Mouse (Mus musculus) heart, postnatal 25 days (tissue): ENCODE results near the gene Pim3. TPM values are rescaled to one million over a fixed set of nuclear protein-coding genes. Genes with fewer than 3 reads are reported as not detected.

Experiments used
- DNase-seq: peaks from one replicate; pipeline ENCODE4 v3.0.0; 2022; ENCODE audit warnings: low spot score
- intact Hi-C: fragments of 180-260 bp; cut with DNase I; formaldehyde crosslinking; loops from one replicate; pipeline ENCODE4 v1.15.1; 2025
- total RNA-seq, 2 experiments: library from RNA; stranded (reverse); gene quantifications; 2 replicates each; pipeline ENCODE4 v1.2.3; 2021

The Pim3 gene
- total RNA-seq, 2 experiments from 2014 or later: 86.8 to 98.2 TPM

DNA sequence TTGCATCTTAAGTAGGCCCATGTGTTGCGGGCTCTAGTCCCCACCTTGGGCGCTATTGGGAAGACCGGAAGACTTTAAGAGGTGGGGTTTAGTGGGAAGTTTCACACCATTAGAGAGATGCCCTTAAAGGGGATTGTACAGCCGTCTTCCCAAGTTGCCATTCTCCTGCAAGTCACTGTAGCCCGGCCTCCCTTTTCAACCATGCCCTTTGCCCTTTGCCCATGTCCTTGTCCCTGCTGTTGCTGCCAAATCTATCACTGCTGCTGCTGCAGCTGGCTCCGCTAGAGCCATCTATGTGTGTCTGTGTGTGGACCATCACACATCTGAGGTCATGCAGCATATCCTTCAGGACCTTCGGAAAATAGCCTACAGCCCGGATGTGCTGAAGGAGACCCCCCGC is 29.4 kb upstream of the Pim3 start:
- intact Hi-C loops: no loop called here
- no peak for DNase-seq

DNA sequence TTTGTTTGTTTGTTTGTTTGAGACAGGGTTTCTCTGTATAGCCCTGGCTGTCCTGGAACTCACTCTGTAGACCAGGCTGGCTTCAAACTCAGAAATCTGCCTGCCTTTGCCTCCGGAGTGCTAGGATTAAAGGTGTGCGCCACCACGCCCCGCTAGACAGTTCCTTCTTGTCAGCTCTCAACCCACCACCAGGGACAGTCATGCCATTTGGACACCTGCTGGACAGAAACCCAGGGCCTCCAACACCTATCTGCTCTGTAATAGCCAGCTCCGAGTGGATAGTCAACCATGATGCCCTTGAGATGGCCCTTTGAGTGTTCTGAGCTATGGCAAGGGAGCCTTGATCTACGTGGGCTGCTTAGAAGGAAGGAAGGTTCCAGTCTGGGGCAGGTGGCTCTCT is 26.0 kb upstream of the Pim3 start:
- no peak for DNase-seq
- intact Hi-C loops: no loop called here

DNA sequence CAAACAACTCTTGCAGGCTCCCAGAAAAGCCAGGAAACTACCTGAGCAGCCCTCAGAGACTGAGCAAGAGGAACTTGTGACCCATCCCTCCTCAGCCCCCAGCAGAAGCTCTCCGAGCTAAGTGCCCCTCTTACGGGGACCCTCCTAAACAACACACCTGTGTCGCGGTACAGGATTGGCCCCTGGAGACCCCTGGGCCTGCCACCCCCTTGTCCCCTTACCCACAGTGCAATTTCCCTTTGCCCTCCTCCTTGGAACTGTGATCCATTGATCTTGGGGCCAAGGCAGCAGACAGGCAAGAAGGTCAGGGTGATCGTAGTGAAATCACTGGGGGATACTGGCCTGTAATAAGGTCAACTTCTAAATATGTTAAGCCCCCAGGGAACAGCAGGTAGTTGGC is 25.4 kb upstream of the Pim3 start:
- DNase-seq: no peak
- intact Hi-C loops: no loop called here

DNA sequence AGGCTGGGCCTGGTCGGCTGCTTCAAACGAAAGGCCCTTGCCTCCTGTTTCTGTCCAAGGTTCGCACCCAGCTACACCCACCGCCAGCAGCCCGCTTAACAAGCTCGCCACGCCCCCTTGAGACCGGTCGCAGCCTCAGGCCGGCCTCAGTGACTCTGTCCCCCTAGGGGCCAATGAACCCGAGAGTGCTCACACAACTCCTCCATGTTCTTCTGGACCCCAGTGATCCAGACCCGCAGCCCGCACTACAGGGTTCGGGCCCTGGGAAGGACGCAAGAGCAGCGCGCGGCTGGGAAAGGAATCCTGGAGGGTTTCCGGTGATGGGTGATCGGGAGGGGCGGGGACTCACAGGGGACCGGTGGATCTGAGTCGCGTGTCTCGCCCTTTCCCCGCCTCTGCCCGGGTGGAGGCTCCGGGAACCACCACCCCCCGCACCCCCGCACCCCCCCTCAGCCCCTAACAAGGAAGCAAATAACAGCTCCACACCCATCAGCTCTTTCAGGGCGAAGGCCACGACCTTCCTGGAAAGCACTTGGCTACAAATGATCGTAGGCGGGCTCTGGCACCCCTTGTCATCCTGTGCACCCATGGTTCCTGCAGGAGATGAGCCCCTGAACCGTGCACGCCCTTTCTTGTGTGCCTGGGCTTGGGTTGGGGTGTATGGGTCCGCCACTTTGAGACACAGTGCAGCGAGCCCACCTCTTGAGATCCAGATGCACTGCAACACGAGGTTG is 24.6 kb upstream of the Pim3 start:
- intact Hi-C loops: no loop called here
- DNase-seq: peak; percentile 77

DNA sequence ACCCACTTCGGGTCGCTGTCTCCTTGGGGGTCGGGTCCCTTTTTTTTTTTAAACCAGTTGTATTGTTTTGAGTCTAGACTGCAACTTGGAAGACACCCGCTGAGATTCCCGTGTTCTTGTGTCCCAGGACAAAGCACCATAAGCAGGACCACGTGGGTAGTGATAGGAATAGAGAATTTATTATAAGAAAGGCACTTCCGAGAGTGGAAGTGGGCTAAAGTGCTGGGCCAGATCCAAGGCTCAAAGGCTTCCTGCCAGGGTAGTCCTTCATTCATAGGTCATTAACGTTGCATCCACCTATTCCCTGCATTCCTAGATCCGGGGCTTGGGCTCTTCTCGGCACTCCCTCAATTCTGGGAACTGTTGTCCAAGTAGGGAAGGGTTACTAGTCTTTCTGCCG is 24.0 kb upstream of the Pim3 start:
- intact Hi-C loops: loop anchor here (2.0 kb wide), 1 partner anchor 25 kb away; the partner anchor contains the start of gene Pim3
- no peak for DNase-seq

DNA sequence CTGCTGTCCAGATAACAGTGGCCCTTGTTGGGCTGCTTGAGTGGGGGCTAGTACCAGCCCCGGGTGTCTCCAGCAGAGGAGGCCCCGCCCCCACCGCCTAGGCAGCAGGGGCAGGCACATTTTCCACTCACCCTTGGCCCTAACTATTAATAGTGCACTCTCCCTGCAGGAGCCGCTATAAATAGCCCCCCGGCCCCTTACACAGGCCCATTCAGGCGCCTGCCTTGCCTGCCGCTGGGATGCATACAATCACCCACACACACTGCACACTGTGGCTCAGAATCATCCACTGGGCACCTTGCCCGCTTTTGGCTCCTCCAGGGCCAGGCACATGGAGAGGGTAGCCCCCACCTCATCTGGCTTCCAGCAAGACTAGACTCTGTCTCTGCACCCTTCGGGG is 22.7 kb upstream of the Pim3 start:
- intact Hi-C loops: loop anchor here (2.0 kb wide), 1 partner anchor 24 kb away; the partner anchor contains the start of gene Pim3
- DNase-seq: peak; percentile 76

DNA sequence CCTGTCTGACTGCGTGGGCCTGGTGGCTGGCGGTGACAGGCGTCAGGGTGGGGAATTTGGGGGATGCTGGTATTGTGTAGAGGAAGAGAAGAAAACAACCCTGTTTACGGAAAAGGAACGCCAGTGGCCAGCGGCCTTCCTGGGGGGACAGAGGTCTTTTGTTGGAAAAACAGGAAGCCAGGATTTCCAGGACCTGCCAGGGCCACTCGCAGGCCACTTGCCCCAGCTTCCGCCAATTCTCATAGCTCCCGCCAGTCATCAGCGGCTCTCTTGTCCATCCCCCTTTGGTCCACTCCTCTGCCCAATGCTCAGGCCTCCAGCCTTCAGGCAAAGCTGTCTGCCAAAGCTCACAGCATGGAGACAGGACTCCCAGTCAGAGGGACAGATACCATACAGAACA is 21.9 kb upstream of the Pim3 start:
- intact Hi-C loops: no loop called here
- DNase-seq: peak; percentile 77

DNA sequence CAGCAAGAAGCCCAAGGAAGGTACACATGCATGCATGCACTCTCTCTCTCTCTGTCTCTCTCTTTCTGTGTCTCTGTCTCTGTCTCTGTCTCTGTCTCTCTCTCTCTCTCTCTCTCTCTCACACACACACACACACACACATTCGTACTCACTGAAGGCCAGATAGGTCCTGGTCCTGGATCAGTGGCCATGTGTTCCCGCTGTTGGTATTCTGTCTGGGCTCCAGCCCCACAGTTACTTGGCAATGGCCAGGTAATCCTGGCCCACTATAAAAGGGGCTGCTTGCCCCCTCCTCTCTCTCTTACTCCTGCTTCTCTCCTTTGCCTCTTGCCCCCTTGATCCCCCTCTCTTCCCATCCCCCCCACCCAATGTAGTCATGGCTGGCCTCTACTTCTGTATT is 20.8 kb upstream of the Pim3 start:
- DNase-seq: no peak
- intact Hi-C loops: no loop called here

DNA sequence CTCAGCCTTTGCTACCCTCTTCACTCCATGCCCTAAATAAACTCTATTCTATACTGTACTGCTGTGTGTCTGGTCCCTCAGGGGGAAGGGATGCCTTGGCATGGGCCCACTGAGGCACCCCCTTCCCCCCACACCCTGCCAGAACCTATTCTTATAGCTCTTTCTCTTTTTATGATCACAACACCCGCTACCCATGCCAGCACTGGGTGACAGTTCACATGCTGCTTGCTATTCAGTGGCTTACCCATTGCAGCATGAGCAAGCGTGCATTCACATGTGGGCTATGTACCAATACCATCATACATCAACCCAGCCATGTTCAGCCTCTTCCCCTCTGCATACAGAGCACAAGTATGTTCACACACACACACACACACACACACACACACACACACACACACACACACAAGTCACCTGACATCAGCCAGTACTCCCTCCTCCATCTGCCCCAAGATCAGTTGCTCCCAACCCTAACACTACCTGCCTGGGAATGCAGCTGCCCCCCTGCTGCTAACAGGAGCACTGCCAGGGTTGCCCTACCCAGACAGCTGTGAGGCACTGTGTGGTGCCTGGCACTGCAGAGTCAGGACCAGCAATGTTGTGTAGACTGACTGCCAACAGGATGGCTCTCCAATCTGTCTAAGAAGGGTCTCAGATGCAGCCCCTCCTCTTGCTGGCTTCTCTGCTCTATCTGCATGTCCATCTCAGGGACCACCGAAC is 20.2 kb upstream of the Pim3 start:
- intact Hi-C loops: no loop called here

DNA sequence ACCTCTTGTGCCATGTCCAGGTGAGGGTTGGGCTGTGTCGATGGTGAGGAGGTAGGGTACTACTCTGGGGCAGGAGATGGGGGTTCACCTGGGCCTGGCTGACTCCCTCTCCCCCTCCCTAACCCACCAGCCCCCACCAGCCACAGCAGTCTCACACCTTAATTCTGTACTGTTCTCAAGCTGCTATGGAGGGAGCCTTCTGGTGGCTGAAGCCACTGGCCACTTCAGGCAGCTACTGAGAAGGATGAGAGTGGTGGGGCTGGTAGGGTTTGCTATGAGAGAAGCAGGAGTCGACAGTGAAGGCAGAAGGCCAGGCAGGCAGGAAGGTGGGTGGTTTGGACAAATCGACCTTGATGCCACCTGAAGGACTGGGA is 19.7 kb upstream of the Pim3 start:
- intact Hi-C loops: no loop called here

More for the DNA sequence above, 20.2 kb upstream of the Pim3 start:
- no peak for DNase-seq

DNA sequence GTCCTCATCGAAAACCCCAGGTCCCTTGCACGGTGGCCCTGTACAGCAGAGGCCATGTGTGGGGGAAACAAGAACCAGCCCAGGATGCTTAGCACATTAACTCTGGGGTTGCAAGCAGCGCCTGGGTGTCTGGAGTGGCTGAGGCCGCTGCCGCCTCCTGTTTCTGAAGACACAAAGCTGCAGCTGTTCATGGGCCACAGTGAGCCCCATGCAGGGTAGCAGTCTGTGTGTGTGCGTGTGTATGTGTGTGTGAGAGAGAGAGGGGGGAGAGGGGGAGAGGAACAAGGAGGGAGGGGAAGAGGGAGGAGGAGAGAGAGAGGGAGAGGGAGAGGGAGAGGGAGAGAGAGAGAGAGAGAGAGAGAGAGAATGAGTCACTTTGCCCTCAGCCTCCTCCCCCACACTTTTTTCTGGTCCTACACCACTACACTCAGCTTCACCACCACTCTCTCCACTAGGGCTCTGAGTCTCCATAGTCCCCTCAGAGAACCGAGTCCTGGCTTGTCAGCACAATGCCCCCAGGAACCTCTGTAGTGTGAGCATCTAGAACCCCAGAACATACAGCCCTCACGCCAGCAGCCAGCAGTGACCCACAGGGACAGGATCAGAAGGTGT is 18.4 kb upstream of the Pim3 start:
- intact Hi-C loops: no loop called here
- no peak for DNase-seq

More for the DNA sequence above, 19.7 kb upstream of the Pim3 start:
- DNase-seq: no peak

DNA sequence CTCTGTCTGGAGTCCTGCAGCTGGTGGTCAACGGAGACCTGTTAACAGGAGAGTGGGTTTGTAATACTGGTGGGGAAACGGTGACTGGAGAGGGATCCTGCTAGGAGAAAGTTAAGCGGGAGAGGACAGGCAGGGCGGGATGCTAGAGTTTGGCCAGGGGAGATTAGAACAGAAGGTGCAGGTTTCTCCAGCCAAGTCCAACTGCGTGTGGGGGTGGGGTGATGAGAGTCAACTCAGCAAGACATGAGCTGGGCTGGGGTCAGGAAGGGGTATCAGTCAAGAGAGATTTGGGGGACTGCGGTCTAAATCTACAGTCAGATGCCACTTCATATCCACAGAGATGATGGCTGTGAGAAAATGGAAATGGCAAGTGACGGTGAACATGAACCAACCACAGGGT is 17.0 kb upstream of the Pim3 start:
- no peak for DNase-seq
- intact Hi-C loops: no loop called here

DNA sequence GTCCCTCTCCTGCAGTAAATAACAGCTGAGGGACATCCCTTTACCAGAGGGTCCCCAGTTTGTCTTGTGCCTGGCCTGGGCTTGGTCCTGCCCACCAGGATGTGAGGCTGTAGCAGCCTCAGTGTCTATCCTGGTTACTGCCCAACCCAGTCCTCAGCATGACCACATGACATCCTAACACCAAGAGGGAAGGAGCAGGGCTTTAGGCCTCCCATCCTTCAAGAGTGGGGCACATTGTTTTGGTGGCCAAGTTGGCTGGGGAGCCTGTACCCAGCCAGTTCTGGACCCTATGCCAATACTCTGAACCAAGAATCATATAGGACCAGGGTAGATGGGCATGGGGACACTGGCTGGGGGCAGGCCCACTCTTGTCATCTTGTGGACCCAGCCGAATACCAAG is 13.3 kb upstream of the Pim3 start:
- intact Hi-C loops: no loop called here

DNA sequence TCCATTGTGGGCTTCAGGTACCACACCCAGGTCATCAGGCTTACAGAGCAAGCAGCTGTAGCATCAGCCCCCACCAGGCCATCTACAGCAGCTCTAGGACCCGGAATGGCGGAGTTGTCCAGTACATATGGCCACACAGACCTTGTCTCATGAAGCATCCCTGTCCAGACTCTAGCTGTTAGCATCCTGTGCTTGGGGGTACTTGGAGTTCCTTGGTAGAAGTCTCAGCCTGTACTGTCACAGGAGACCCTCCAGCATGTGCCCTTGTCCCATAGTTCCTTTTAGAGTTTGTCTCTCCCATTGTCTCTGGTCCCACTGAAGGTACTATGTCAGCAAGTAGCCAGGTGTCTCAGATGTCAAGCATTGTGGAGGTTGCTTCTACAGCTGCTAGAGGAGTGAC is 12.4 kb upstream of the Pim3 start:
- intact Hi-C loops: no loop called here
- DNase-seq: no peak

More for the DNA sequence above, 13.3 kb upstream of the Pim3 start:
- DNase-seq: no peak

DNA sequence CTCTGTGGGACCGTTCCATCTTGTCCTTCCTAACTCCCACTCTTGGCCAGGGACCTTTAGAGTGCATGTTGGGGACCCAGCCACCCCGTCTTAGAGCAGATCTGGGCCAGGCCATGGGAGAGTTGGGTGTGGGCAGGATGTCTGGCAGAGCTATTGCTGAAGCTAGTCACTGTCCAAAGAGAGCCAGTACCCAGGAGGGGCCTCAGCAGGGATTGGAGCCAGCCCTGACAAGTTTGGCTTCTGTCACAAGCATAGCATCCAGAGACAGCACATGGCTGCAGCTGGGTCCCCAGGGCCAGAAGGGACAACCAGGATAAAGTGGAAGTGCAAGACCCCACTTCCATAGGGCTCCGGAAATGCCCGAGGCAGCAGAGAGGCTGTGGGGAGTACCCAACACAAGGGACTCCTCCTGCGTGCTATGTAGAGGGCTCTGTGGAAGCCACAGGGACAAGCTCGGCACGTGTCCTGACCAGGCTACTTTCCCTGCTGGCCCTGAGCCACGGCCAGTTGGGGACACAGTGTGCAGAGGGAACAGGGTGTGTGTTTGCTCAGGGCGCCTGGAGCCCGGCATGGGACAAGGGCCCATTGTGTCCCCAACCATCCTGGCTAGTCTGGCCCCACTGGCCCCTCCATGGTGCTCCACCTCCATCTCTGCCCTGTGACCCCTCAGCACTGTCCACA is 11.7 kb upstream of the Pim3 start:
- DNase-seq: peak; percentile 95
- intact Hi-C loops: no loop called here

DNA sequence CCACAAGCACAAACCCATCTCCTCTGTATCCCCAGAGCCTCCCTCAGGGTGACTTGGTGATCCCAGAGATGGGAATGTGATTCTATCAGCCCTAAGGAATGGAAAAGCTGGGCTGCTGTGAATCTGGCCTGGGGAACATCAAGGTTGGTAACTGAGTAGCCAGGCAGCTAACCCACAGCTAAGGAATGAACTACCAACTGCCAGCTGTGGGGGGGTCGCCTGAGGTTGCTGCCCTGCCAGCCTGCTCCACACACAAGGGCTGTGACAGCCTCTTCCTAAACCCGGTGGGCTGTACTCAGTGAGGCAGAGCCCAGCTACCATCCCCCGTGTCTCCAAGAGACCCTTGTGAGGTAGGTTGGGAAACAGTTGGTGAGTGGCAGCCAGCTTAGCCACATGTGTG is 10.9 kb upstream of the Pim3 start:
- DNase-seq: no peak
- intact Hi-C loops: no loop called here

DNA sequence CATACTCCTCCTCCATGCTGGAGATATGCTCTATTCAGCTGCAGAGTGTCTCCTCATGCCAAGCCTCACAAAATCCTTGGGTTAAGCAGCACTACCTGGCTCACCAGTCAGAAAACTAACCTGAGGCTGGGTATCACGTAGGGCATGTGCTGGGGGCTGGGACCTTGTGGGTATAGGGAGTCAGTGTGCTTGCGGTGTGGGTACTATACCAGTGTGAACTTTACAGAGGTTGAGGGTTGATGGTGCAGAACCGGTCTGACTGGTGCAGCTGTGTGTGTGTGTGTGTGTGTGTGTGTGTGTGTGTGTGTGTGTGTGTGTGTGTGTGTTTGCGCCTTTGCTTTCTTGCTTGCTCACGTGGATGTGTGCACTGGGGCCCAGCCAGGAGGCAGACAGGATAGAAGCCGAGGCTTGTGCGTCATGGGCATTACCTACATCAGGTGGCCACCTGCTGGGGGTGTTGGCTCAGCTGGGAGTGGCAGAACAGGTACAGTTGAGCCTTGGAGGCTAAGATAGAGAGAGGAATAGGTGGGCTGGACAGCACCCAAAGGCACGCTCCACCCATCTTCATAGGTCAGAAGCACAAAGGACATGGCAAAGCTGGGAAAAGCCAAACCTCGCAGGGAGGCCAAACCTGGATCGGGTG is 10.4 kb upstream of the Pim3 start:
- DNase-seq: no peak
- intact Hi-C loops: no loop called here

DNA sequence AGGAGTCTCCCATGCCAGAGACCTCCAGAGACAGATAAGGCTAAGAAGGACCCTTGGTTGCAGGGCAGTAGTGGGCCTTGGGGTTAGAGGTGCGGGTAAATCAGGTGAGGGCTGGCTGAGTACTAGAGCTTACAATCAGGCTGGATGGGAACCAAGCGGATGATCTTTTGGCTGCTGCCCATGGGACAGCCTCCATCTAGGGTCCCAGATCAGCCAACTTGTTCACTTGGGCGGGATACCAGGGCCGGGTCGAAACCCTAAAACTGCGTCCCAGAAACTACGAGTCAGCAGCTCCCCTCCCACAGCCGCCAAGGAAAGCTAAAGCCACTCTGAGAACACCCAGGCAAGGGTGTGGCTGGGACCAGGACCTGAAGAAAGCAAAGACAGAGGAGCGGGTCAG is 8.9 kb upstream of the Pim3 start:
- intact Hi-C loops: no loop called here
- no peak for DNase-seq

DNA sequence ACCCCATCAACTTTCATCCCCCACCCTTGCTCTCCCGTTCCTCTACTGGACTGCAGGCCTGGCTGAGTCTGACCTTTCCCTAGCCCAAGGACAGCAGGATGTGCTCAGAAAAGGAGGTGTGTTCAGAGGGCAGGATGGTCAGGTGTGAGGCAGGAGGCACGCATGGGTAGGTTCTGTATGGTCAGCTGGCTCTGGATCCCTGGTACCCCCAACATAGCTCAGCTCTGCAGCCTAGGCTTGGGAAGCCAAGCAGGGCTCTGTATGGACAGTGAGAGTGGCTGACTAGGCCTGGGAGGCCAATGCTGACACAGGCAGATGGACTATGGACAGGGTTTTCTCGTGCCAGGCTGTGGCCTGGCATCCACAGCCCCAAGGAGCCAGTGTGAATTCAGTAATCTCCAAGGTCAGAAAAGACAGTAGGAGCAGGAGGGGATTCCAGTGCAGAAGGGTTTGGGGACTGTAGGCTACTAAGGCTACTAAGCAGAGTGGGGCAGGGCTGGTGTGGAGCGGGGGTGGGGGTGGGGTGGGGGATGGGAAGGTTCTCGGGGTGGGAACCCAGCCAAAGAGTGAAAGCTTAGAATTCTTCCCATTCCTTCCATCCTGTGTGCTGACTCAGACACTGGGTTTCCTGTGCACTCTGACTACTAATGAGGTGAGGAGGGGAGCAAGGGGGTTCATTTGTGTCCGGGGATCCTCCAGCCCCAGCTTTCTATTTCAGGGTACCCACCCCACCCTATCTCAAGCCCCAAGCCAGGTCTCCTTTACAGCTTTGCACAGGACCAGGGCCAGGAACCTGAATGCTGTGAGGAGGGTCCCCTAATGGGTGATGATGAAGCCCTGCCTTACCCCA is 7.6 kb upstream of the Pim3 start:
- intact Hi-C loops: no loop called here
- DNase-seq: no peak
